Mouse (Mus musculus) small intestine, adult 2 months (tissue): ENCODE results near the gene Sgms1. TPM values are rescaled to one million over a fixed set of nuclear protein-coding genes. Genes with fewer than 3 reads are reported as not detected.
A peak's percentile ranks its signal among the peaks of the same experiment; 100 is the strongest.

Source experiments
- H3K27ac ChIP-seq: fragments of 200-500 bp; 2 replicates; pipeline ENCODE4 v1.5.1; 2012; ENCODE audit warnings: low read depth, low read length, control low read depth, inconsistent platforms; ENCODE audit not compliant: insufficient read depth
- H3K27me3 ChIP-seq: fragments of 200-500 bp; 2 replicates; pipeline ENCODE4 v1.6.1; 2012; ENCODE audit warnings: mild to moderate bottlenecking, moderate library complexity, low read length, inconsistent platforms; ENCODE audit not compliant: control insufficient read depth, insufficient read depth
- H3K36me3 ChIP-seq: fragments of 200-500 bp; 2 replicates; pipeline ENCODE4 v1.6.1; 2012; ENCODE audit warnings: mild to moderate bottlenecking, low read length, control low read depth, inconsistent platforms; ENCODE audit not compliant: control insufficient read depth, insufficient read depth
- H3K4me1 ChIP-seq: fragments of 200-500 bp; 2 replicates; pipeline ENCODE4 v1.6.1; 2012; ENCODE audit warnings: low read length, inconsistent platforms, mixed read lengths; ENCODE audit not compliant: control insufficient read depth, insufficient read depth, insufficient read length
- H3K4me3 ChIP-seq: fragments of 200-500 bp; 2 replicates; pipeline ENCODE4 v1.5.1; 2012; ENCODE audit warnings: low read depth, mild to moderate bottlenecking, control low read depth, inconsistent platforms, low read length, moderate library complexity
- CTCF ChIP-seq: fragments of 200-500 bp; IDR thresholded peaks from 2 replicates; pipeline ENCODE4 v1.5.1; 2012; ENCODE audit warnings: low read depth, mild to moderate bottlenecking, control low read depth, inconsistent platforms, low read length, moderate library complexity, mixed read lengths; ENCODE audit not compliant: insufficient replicate concordance, insufficient read length; ENCODE audit errors: extremely low read depth
- POLR2A ChIP-seq: fragments of 200-500 bp; IDR thresholded peaks from 2 replicates; pipeline ENCODE4 v1.6.1; 2012; ENCODE audit warnings: low read depth, mild to moderate bottlenecking, control low read depth, inconsistent platforms, low read length, moderate library complexity
- WGBS: fragments of 180-500 bp; shearing (Covaris S2); methylation state at CpG from one replicate; pipeline ENCODE4 v1.1.7; 2018; 5-methylcytosine and 5-hydroxymethylcytosine counted together
- polyA plus RNA-seq: library from polyadenylated mRNA; depleted of rRNA; stranded (reverse); fragments of >200 nt; gene quantifications from 2 replicates; pipeline ENCODE4 v1.2.3, GENCODE M21; 2012

Sgms1 gene
- polyA plus RNA-seq, 1 experiment = 7.5 TPM

- Histone ChIP-seq H3K27ac (peak overlapping the region; percentile 37), H3K27me3 (no peaks in the 10 kb centered on the region)
These were observed 96.4 kb downstream of the Sgms1 start for GRCm38 (mm10) chr19:32292782-32293776.

GRCm38 (mm10) chr19:32292067-32292739 is 97.3 kb downstream of the Sgms1 start:
- Histone ChIP-seq H3K36me3 (no peaks in the 10 kb centered on the region), H3K27ac (peak overlapping the region; percentile 38), H3K4me1 (peaks cover 22% of the 10 kb centered on the region), H3K27me3 (no peaks in the 10 kb centered on the region), H3K4me3 (no peak overlapping the region)
- WGBS = 43% methylated on average over 12 of the region's 12 CpGs
- no peak for TF ChIP-seq CTCF

More at GRCm38 (mm10) chr19:32292782-32293776, 96.4 kb downstream of the Sgms1 start:
- TF ChIP-seq POLR2A (no peak), CTCF (no peak)
- Histone ChIP-seq H3K4me1 (peaks cover 24% of the 10 kb centered on the region), H3K36me3 (no peaks in the 10 kb centered on the region), H3K4me3 (no peak overlapping the region; the same call in 1 of the 2 replicates)
- WGBS = 68% methylated on average over 12 of the region's 12 CpGs

GRCm38 (mm10) chr19:32291130-32291529 is 98.4 kb downstream of the Sgms1 start:
- 89% methylated on average over 5 of the region's 5 CpGs for WGBS
- Histone ChIP-seq H3K4me3 (no peak overlapping the region), H3K4me1 (peaks cover 17% of the 10 kb centered on the region), H3K36me3 (no peaks in the 10 kb centered on the region), H3K27ac (no peak overlapping the region), H3K27me3 (no peaks in the 10 kb centered on the region)
- TF ChIP-seq CTCF = no peak
- no peak for TF ChIP-seq POLR2A

DNA sequence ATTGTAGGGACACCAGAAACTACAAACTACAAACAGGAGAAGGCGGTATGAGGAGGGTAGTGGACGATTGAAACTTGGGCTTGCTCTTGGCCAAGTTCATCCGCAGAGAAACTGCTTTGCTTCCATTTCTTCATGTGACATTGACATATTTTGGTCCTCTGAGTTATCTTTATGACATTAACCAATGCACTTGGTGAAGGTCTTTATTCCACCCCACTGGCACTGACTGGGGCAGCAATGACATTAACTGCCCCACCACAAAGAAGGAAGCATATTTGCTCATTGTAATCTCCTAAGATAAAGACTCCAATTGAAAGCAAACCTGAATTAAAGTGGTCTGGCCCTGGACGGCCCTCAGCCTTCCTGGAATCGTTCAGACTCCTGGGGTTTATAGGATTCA is 100.6 kb downstream of the Sgms1 start:
- Histone ChIP-seq H3K36me3 (no peaks in the 10 kb centered on the region), H3K4me3 (no peak overlapping the region), H3K4me1 (peaks cover 17% of the 10 kb centered on the region), H3K27ac (no peak overlapping the region), H3K27me3 (no peaks in the 10 kb centered on the region)
- no peak for TF ChIP-seq POLR2A
- TF ChIP-seq CTCF = no peak
- WGBS = 64% methylated on average over 5 of the region's 5 CpGs

- Histone ChIP-seq H3K4me3 (no peak overlapping the region), H3K27me3 (no peaks in the 10 kb centered on the region), H3K27ac (no peak overlapping the region), H3K4me1 (peaks cover 9% of the 10 kb centered on the region), H3K36me3 (no peaks in the 10 kb centered on the region)
- 93% methylated on average over 3 of the region's 3 CpGs for WGBS
- TF ChIP-seq CTCF (no peak), POLR2A (no peak)
These were observed 101.7 kb downstream of the Sgms1 start for GRCm38 (mm10) chr19:32287839-32288238.

GRCm38 (mm10) chr19:32285455-32285831 is 104.1 kb downstream of the Sgms1 start:
- 89% methylated on average over 3 of the region's 3 CpGs for WGBS
- no peak for TF ChIP-seq CTCF
- Histone ChIP-seq H3K4me1 (no peaks in the 10 kb centered on the region), H3K36me3 (no peaks in the 10 kb centered on the region), H3K4me3 (no peak overlapping the region), H3K27ac (no peak overlapping the region), H3K27me3 (no peaks in the 10 kb centered on the region)
